Mouse (Mus musculus) heart, embryonic 15.5 days (tissue): ENCODE data around the gene Sult2a7. TPM values are rescaled to one million over a fixed set of nuclear protein-coding genes. Genes with fewer than 3 reads are reported as not detected.

Experiments used
- ATAC-seq: fragments of 200-750 bp; cut with Nextera tagmentation; replicated peaks from 2 replicates; pipeline ENCODE4 v1.8.0; 2017; ENCODE audit warnings: low read depth, moderate TSS enrichment; ENCODE audit not compliant: insufficient number of reproducible peaks, insufficient read depth, low FRiP score
- H3K27ac ChIP-seq: fragments of 300-500 bp; sonication (generic); 2 replicates; pipeline ENCODE4 v1.5.1; 2015; ENCODE audit warnings: mild to moderate bottlenecking, inconsistent platforms
- H3K27me3 ChIP-seq: fragments of 300-500 bp; sonication (generic); 2 replicates; pipeline ENCODE4 v1.6.1; 2015; ENCODE audit warnings: inconsistent platforms
- H3K36me3 ChIP-seq: fragments of 300-500 bp; sonication (generic); 2 replicates; pipeline ENCODE4 v1.6.1; 2015; ENCODE audit warnings: mild to moderate bottlenecking, inconsistent platforms
- H3K4me1 ChIP-seq: fragments of 300-500 bp; sonication (generic); replicated peaks from 2 replicates; pipeline ENCODE4 v1.6.1; 2015; ENCODE audit warnings: inconsistent platforms
- H3K4me2 ChIP-seq: fragments of 300-500 bp; sonication (generic); 2 replicates; pipeline ENCODE4 v1.6.1; 2015; ENCODE audit warnings: inconsistent platforms, mild to moderate bottlenecking, moderate library complexity
- H3K4me3 ChIP-seq: fragments of 300-500 bp; sonication (generic); 2 replicates; pipeline ENCODE4 v1.5.1; 2015; ENCODE audit warnings: mild to moderate bottlenecking, inconsistent platforms
- H3K9ac ChIP-seq: fragments of 300-500 bp; sonication (generic); 2 replicates; pipeline ENCODE4 v1.6.1; 2015; ENCODE audit warnings: mild to moderate bottlenecking, inconsistent platforms
- H3K9me3 ChIP-seq: fragments of 300-500 bp; sonication (generic); replicated peaks from 2 replicates; pipeline ENCODE4 v1.6.1; 2016; ENCODE audit warnings: inconsistent platforms
- WGBS: fragments of 180-500 bp; shearing (Covaris S2); methylation state at CpG from one replicate; pipeline ENCODE4 v1.1.7; 2015; ENCODE audit warnings: mixed read lengths; 5-methylcytosine and 5-hydroxymethylcytosine counted together
- polyA plus RNA-seq: library from polyadenylated mRNA; unstranded; fragments of >200 nt; fragmentation: Nextera tagmentation; extraction: Ambion mirVana; gene quantifications from 2 replicates; pipeline ENCODE4 v1.2.1, GENCODE M21; 2015

Gene Sult2a7
- not detected in 2 replicates for polyA plus RNA-seq

GRCm38 (mm10) chr7:14494130-14494529, at the start of gene Sult2a7:
Sult2a7 (minus strand) TSS chr7:14494230.
- Histone ChIP-seq H3K4me3 (no peak within 1 kb of the TSS), H3K9ac (no peak within 1 kb of the TSS), H3K4me1 (no peaks in the 10 kb centered on the region), H3K9me3 (peaks cover 4% of the 10 kb centered on the region), H3K27me3 (no peaks in the 10 kb centered on the region), H3K4me2 (no peak within 1 kb of the TSS), H3K27ac (no peak within 1 kb of the TSS), H3K36me3 (no peaks in the 10 kb centered on the region)
- 83% methylated on average over 4 of the region's 4 CpGs for WGBS
- no peak for ATAC-seq

GRCm38 (mm10) chr7:14525280-14525679, 31.2 kb upstream of the Sult2a7 start:
- Histone ChIP-seq H3K4me3 (no peak overlapping the region), H3K4me2 (no peak overlapping the region)
- 53% methylated on average over 1 of the region's 1 CpGs for WGBS

GRCm38 (mm10) chr7:14522636-14523035, 28.6 kb upstream of the Sult2a7 start:
- 69% methylated on average over 1 of the region's 1 CpGs for WGBS
- Histone ChIP-seq H3K9me3 (peaks cover 5% of the 10 kb centered on the region), H3K4me2 (no peak overlapping the region)

More at GRCm38 (mm10) chr7:14525280-14525679, 31.2 kb upstream of the Sult2a7 start:
- no peak overlapping the region for H3K27ac ChIP-seq
- H3K4me1 ChIP-seq, result no peaks in the 10 kb centered on the region
- H3K36me3 ChIP-seq, result no peaks in the 10 kb centered on the region
- no peak overlapping the region for H3K9ac ChIP-seq
- H3K9me3 ChIP-seq, result peaks cover 5% of the 10 kb centered on the region
- H3K27me3 ChIP-seq, result no peaks in the 10 kb centered on the region
- ATAC-seq, result no peak

GRCm38 (mm10) chr7:14518301-14518700, 24.3 kb upstream of the Sult2a7 start:
- Histone ChIP-seq H3K4me3 (no peak overlapping the region), H3K27me3 (no peaks in the 10 kb centered on the region), H3K4me2 (no peak overlapping the region), H3K9me3 (peaks cover 13% of the 10 kb centered on the region; the same call in 1 of the 2 replicates), H3K9ac (no peak overlapping the region), H3K4me1 (no peaks in the 10 kb centered on the region), H3K27ac (no peak overlapping the region), H3K36me3 (no peaks in the 10 kb centered on the region)
- no peak for ATAC-seq
- WGBS, result 62% methylated on average over 3 of the region's 3 CpGs

More at GRCm38 (mm10) chr7:14522636-14523035, 28.6 kb upstream of the Sult2a7 start:
- no peak overlapping the region for H3K4me3 ChIP-seq
- H3K27ac ChIP-seq, result no peak overlapping the region
- no peak overlapping the region for H3K9ac ChIP-seq
- no peaks in the 10 kb centered on the region for H3K36me3 ChIP-seq
- no peak for ATAC-seq
- H3K27me3 ChIP-seq, result no peaks in the 10 kb centered on the region
- H3K4me1 ChIP-seq, result no peaks in the 10 kb centered on the region

- Histone ChIP-seq H3K36me3 (no peaks in the 10 kb centered on the region), H3K4me2 (no peak overlapping the region), H3K9me3 (peaks cover 4% of the 10 kb centered on the region), H3K4me1 (no peaks in the 10 kb centered on the region), H3K9ac (no peak overlapping the region), H3K27ac (no peak overlapping the region), H3K27me3 (no peaks in the 10 kb centered on the region), H3K4me3 (no peak overlapping the region)
- WGBS, result 63% methylated on average over 3 of the region's 3 CpGs
- no peak for ATAC-seq
Observed at GRCm38 (mm10) chr7:14492886-14493285, 1.1 kb downstream of the Sult2a7 start.

GRCm38 (mm10) chr7:14446534-14446933, 47.5 kb downstream of the Sult2a7 start, which contains the start of gene Sult2a8:
Sult2a8 (minus strand) TSS chr7:14446769.
- Histone ChIP-seq H3K4me3 (no peak within 1 kb of the TSS), H3K9ac (no peak within 1 kb of the TSS), H3K4me1 (no peaks in the 10 kb centered on the region), H3K4me2 (no peak within 1 kb of the TSS), H3K27me3 (no peaks in the 10 kb centered on the region), H3K9me3 (0 out of 2 replicates have a peak, but pooled peaks cover 9% of the 10 kb centered on the region), H3K36me3 (no peaks in the 10 kb centered on the region), H3K27ac (no peak within 1 kb of the TSS)
- WGBS, result 53% methylated on average over 3 of the region's 3 CpGs
- ATAC-seq, result no peak

GRCm38 (mm10) chr7:14439581-14439980, 54.4 kb downstream of the Sult2a7 start:
- Histone ChIP-seq H3K4me1 (no peaks in the 10 kb centered on the region), H3K27ac (no peak overlapping the region), H3K9me3 (0 out of 2 replicates have a peak, but pooled peaks cover 7% of the 10 kb centered on the region), H3K9ac (no peak overlapping the region), H3K4me3 (no peak overlapping the region), H3K27me3 (no peaks in the 10 kb centered on the region), H3K4me2 (no peak overlapping the region), H3K36me3 (no peaks in the 10 kb centered on the region)
- no peak for ATAC-seq

GRCm38 (mm10) chr7:14438484-14438883, 55.5 kb downstream of the Sult2a7 start:
- Histone ChIP-seq H3K4me2 (no peak overlapping the region), H3K27me3 (no peaks in the 10 kb centered on the region), H3K4me3 (no peak overlapping the region), H3K4me1 (no peaks in the 10 kb centered on the region), H3K36me3 (no peaks in the 10 kb centered on the region), H3K27ac (no peak overlapping the region), H3K9ac (no peak overlapping the region), H3K9me3 (0 out of 2 replicates have a peak, but pooled peaks cover 7% of the 10 kb centered on the region)
- WGBS, result 76% methylated on average over 1 of the region's 1 CpGs
- ATAC-seq, result no peak

GRCm38 (mm10) chr7:14438029-14438428, 56.0 kb downstream of the Sult2a7 start:
- Histone ChIP-seq H3K4me3 (no peak overlapping the region), H3K27ac (no peak overlapping the region), H3K27me3 (no peaks in the 10 kb centered on the region), H3K9me3 (0 out of 2 replicates have a peak, but pooled peaks cover 7% of the 10 kb centered on the region), H3K36me3 (no peaks in the 10 kb centered on the region), H3K4me2 (no peak overlapping the region), H3K4me1 (no peaks in the 10 kb centered on the region), H3K9ac (no peak overlapping the region)
- no peak for ATAC-seq
- WGBS, result 68% methylated on average over 2 of the region's 2 CpGs

Other genes with a start within 250 kb of the Sult2a7 start
- gene Sult2a6, start 239.4 kb downstream of the Sult2a7 start, polyA plus RNA-seq, result not detected in 2 replicates
- gene Obox8, start 160.7 kb downstream of the Sult2a7 start, polyA plus RNA-seq, result not detected in 2 replicates
- not detected in 2 replicates for gene Sult2a8, start 47.5 kb downstream of the Sult2a7 start, polyA plus RNA-seq
- 0.05 and 0.16 TPM in 2 replicates for gene Vmn1r90, start 69.3 kb upstream of the Sult2a7 start, polyA plus RNA-seq
- gene Obox7, start 165.3 kb upstream of the Sult2a7 start, polyA plus RNA-seq, result not detected in 2 replicates